Mouse (Mus musculus): ENCODE results near the gene Nfatc3. TPM values are rescaled to one million over a fixed set of nuclear protein-coding genes. Genes with fewer than 3 reads are reported as not detected.
A peak's percentile ranks its signal among the peaks of the same experiment; 100 is the strongest.

Nfatc3 gene
- total RNA-seq, 1 experiment: 19.6 TPM

- in situ Hi-C loops (cut with MboI; ENCODE audit: low sequenced_read_pairs in 2 of 2, unreplicated experiment in 2 of 2): no loop called here
- Histone ChIP-seq H3K4me3 (ENCODE audit: insufficient read depth in 1 of 2, low read depth in 1 of 2, low read length in 2 of 2, poor library complexity in 1 of 2, severe bottlenecking in 1 of 2) (peak overlapping the region; percentile 85 to 89), H3K4me1 (ENCODE audit: control insufficient read depth in 2 of 2, insufficient read depth in 2 of 2, low read length in 2 of 2, poor library complexity in 1 of 2) (peaks cover 0 to 3% of the 10 kb centered on the region in 2 experiments; a peak in 1 of 4 replicates), H3K9ac (ENCODE audit: insufficient read depth, low read depth, low read length, poor library complexity, severe bottlenecking) (peak overlapping the region; percentile 88), H3K36me3 (ENCODE audit: control insufficient read depth, insufficient read depth, low read length, poor library complexity, severe bottlenecking) (peaks cover 2% of the 10 kb centered on the region; the same call in 1 of the 2 replicates), H3K27ac (ENCODE audit: insufficient read depth, low read depth, low read length, poor library complexity, severe bottlenecking) (0 out of 2 replicates have a peak overlapping the region, but pooled peaks have one; percentile 26), H3K9me3 (ENCODE audit: control insufficient read depth, insufficient read depth, low read depth, low read length) (no peaks in the 10 kb centered on the region)
- DNase-seq (ENCODE audit: low read depth, low spot score): peak; percentile 15
- TF ChIP-seq MAFK (IDR thresholded peaks at IDR 0.05; ENCODE audit: insufficient read depth, low read depth, low read length): no peak
- no peak for TF ChIP-seq HCFC1 (IDR thresholded peaks at IDR 0.05; ENCODE audit: borderline replicate concordance, insufficient read depth, low read length)
- no peak for TF ChIP-seq ZNF384 (IDR thresholded peaks at IDR 0.05; ENCODE audit: low read depth, low read length)
- TF ChIP-seq CHD2 (IDR thresholded peaks at IDR 0.05; ENCODE audit: low read depth, low read length): no peak
- no peak for TF ChIP-seq ZC3H11A (IDR thresholded peaks at IDR 0.05; ENCODE audit: borderline replicate concordance, low read depth, low read length)
Measured at GRCm38 (mm10) chr8:106169017-106169933, 110.6 kb downstream of the Nfatc3 start.

GRCm38 (mm10) chr8:106169934-106170480, 111.4 kb downstream of the Nfatc3 start:
- Histone ChIP-seq H3K36me3 (ENCODE audit: control insufficient read depth, insufficient read depth, low read length, poor library complexity, severe bottlenecking) (no peaks in the 10 kb centered on the region), H3K4me1 (ENCODE audit: control insufficient read depth in 2 of 2, insufficient read depth in 2 of 2, low read length in 2 of 2, poor library complexity in 1 of 2) (peaks cover 0 to 3% of the 10 kb centered on the region in 2 experiments; a peak in 1 of 4 replicates), H3K9ac (ENCODE audit: insufficient read depth, low read depth, low read length, poor library complexity, severe bottlenecking) (peak overlapping the region; percentile 51; the same call in 1 of the 2 replicates), H3K9me3 (ENCODE audit: control insufficient read depth, insufficient read depth, low read depth, low read length) (no peaks in the 10 kb centered on the region), H3K4me3 (ENCODE audit: insufficient read depth in 1 of 2, low read depth in 1 of 2, low read length in 2 of 2, poor library complexity in 1 of 2, severe bottlenecking in 1 of 2) (peak overlapping the region; percentile 85 to 89), H3K27ac (ENCODE audit: insufficient read depth, low read depth, low read length, poor library complexity, severe bottlenecking) (no peak overlapping the region)
- no peak for TF ChIP-seq ZNF384 (IDR thresholded peaks at IDR 0.05; ENCODE audit: low read depth, low read length)
- TF ChIP-seq ZC3H11A (IDR thresholded peaks at IDR 0.05; ENCODE audit: borderline replicate concordance, low read depth, low read length): no peak
- no peak for TF ChIP-seq MAFK (IDR thresholded peaks at IDR 0.05; ENCODE audit: insufficient read depth, low read depth, low read length)
- no peak for TF ChIP-seq HCFC1 (IDR thresholded peaks at IDR 0.05; ENCODE audit: borderline replicate concordance, insufficient read depth, low read length)
- TF ChIP-seq CHD2 (IDR thresholded peaks at IDR 0.05; ENCODE audit: low read depth, low read length): no peak
- in situ Hi-C loops (cut with MboI; ENCODE audit: low sequenced_read_pairs in 2 of 2, unreplicated experiment in 2 of 2): no loop called here
- DNase-seq (ENCODE audit: low read depth, low spot score): no peak

- no peak overlapping the region for H3K27ac ChIP-seq (ENCODE audit: insufficient read depth, low read depth, low read length, poor library complexity, severe bottlenecking)
- H3K36me3 ChIP-seq (ENCODE audit: control insufficient read depth, insufficient read depth, low read length, poor library complexity, severe bottlenecking): no peaks in the 10 kb centered on the region
- H3K9me3 ChIP-seq (ENCODE audit: control insufficient read depth, insufficient read depth, low read depth, low read length): no peaks in the 10 kb centered on the region
- DNase-seq (ENCODE audit: low read depth, low spot score): no peak
- in situ Hi-C loops (cut with MboI; ENCODE audit: low sequenced_read_pairs in 2 of 2, unreplicated experiment in 2 of 2): no loop called here
- TF ChIP-seq MAFK (IDR thresholded peaks at IDR 0.05; ENCODE audit: insufficient read depth, low read depth, low read length) (no peak), ZC3H11A (IDR thresholded peaks at IDR 0.05; ENCODE audit: borderline replicate concordance, low read depth, low read length) (no peak), HCFC1 (IDR thresholded peaks at IDR 0.05; ENCODE audit: borderline replicate concordance, insufficient read depth, low read length) (no peak)
- no peak overlapping the region for H3K9ac ChIP-seq (ENCODE audit: insufficient read depth, low read depth, low read length, poor library complexity, severe bottlenecking)
- no peak overlapping the region for H3K4me3 ChIP-seq (ENCODE audit: insufficient read depth in 1 of 2, low read depth in 1 of 2, low read length in 2 of 2, poor library complexity in 1 of 2, severe bottlenecking in 1 of 2)
- peaks cover 0 to 3% of the 10 kb centered on the region in 2 experiments; a peak in 1 of 4 replicates for H3K4me1 ChIP-seq (ENCODE audit: control insufficient read depth in 2 of 2, insufficient read depth in 2 of 2, low read length in 2 of 2, poor library complexity in 1 of 2)
Measured at GRCm38 (mm10) chr8:106173566-106173965, 114.9 kb downstream of the Nfatc3 start.

- no peak for DNase-seq (ENCODE audit: low read depth, low spot score)
- TF ChIP-seq CHD2 (IDR thresholded peaks at IDR 0.05; ENCODE audit: low read depth, low read length) (no peak), ZNF384 (IDR thresholded peaks at IDR 0.05; ENCODE audit: low read depth, low read length) (no peak), ZC3H11A (IDR thresholded peaks at IDR 0.05; ENCODE audit: borderline replicate concordance, low read depth, low read length) (no peak), HCFC1 (IDR thresholded peaks at IDR 0.05; ENCODE audit: borderline replicate concordance, insufficient read depth, low read length) (no peak)
Measured at GRCm38 (mm10) chr8:106176891-106177290, 118.3 kb downstream of the Nfatc3 start.

More at GRCm38 (mm10) chr8:106176891-106177290, 118.3 kb downstream of the Nfatc3 start:
- Histone ChIP-seq H3K4me3 (ENCODE audit: insufficient read depth in 1 of 2, low read depth in 1 of 2, low read length in 2 of 2, poor library complexity in 1 of 2, severe bottlenecking in 1 of 2) (no peak overlapping the region), H3K4me1 (ENCODE audit: control insufficient read depth in 2 of 2, insufficient read depth in 2 of 2, low read length in 2 of 2, poor library complexity in 1 of 2) (no peaks in the 10 kb centered on the region), H3K9ac (ENCODE audit: insufficient read depth, low read depth, low read length, poor library complexity, severe bottlenecking) (no peak overlapping the region), H3K27ac (ENCODE audit: insufficient read depth, low read depth, low read length, poor library complexity, severe bottlenecking) (no peak overlapping the region), H3K9me3 (ENCODE audit: control insufficient read depth, insufficient read depth, low read depth, low read length) (no peaks in the 10 kb centered on the region), H3K36me3 (ENCODE audit: control insufficient read depth, insufficient read depth, low read length, poor library complexity, severe bottlenecking) (peaks cover 4% of the 10 kb centered on the region; the same call in 1 of the 2 replicates)
- in situ Hi-C loops (cut with MboI; ENCODE audit: low sequenced_read_pairs in 2 of 2, unreplicated experiment in 2 of 2): no loop called here
